Mouse (Mus musculus) adrenal gland, adult 8-10 months (tissue): ENCODE measurements around the gene Cd200. TPM values are rescaled to one million over a fixed set of nuclear protein-coding genes. Genes with fewer than 3 reads are reported as not detected.
"Not testable (repeated sequence)": the region's sequence is repeated elsewhere in the genome, so short reads cannot be mapped to it uniquely, and the experiment has no call there.

Experiments
- DNase-seq: peaks from one replicate; pipeline ENCODE4 v3.0.0; 2022
- total RNA-seq, 4 experiments: library from RNA; stranded (reverse); gene quantifications; 2 replicates each; pipeline ENCODE4 v1.2.4; 2022

Gene Cd200
- total RNA-seq, 4 experiments from 2014 or later = 58.6 to 115 (median 74.8) TPM

DNA sequence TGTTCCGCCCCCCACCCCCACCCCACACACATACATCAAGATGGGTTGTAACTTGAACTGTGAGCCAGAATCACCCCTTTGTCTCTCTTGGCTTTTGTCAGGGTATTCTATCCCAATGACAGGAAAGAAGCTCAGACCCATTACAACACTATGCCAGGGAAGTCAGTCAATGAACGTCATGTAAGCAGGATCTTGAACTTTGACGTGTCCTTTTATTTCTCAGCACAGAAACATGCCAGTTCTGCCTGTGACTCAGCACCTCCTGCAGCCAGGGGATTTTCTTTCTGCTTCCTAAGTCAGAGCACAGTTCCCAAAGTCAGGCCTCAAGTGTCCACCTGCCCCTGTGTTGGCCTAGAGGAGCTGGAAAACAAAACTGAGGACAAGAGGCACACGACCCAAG lies 31.5 kb downstream of the Cd200 start:
- no peak for DNase-seq

DNA sequence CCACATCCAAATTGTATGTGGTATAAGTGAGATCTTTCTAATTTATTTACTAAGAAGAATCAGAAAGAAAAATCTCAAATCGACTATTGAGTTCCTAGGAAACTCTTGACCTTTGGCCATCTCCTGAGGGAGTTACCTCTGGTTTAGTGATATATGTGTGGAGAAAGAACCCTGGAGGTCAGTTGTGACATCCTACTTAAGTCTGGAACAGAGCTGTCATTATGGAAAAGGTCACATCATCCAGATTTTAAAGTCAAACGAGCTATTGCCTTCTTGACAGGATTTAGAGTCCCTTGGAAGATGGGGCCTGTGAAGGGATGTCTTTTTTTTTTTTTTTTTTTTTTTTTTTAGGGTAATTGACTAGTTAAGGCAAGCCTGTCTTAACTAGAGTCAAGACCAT lies 32.0 kb downstream of the Cd200 start:
- DNase-seq = no peak

DNA sequence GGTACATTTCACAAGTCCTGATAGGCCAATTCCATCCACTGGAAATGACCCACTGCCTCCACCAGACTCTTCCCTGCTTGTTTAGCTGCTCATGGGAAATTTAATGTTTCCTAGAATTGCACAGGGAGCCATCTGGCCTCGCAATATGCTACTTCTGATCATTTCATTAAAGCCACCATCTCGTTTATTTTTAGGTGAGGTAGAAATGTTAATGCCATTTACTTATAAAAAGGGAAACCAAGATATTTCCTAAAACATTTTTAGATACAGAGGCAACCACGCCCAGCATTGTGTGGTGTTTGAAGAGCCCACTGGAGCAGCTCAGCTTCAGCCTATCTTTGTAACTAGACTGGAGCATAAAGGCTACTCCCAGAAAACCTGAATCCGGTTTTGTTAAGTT lies 32.6 kb downstream of the Cd200 start:
- DNase-seq = no peak

DNA sequence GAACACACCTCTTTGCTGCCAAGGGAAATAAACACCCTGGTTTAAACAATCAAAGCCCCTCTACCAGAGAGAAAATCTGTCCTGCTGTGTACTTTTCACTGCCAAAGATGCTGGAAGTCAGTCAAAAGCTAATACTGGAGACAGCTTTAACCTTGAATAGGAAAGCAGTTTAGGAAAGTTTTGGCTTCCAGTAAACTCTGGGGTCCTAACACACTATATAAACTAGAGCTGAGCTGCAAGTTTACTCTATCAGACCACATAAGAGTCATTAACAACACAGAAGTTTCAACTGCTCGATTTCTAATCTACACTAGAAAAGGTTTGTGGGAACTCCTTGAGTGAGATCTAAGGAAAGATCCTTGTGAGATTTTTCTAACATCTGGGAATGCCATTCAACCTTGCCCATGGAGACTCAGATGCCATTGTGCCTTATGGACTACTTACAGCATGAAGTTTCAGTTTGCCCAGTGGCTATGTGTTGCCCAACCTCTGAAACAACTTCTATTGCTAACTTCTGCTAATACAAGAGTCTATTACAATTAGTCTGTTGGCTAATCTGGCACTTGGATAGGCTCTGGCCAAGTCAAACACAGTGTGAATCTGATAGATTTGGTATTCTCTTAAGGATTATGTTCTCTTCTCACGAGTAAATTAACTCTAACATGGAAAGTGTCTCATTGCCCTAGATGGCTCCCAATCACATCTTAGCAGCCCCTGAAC lies 33.2 kb downstream of the Cd200 start:
- no peak for DNase-seq

DNA sequence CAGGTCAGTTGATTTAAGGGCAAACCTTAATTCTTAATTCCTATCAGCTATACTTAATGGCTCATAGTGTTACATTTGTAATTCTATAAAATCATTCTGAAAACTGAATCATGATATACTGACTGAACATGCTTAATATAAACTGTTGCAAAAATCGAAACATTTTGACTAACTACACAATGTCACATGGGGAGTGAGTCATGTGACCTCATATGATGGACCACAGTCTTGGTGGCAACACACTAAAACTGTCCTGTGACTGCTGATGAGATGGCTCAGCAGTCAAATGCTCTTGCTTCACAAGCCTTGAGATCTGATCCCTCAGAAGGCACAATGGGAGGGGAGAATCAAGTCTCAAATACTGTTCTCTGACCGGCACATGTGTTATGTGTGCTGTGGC lies 34.8 kb downstream of the Cd200 start:
- DNase-seq = no peak

DNA sequence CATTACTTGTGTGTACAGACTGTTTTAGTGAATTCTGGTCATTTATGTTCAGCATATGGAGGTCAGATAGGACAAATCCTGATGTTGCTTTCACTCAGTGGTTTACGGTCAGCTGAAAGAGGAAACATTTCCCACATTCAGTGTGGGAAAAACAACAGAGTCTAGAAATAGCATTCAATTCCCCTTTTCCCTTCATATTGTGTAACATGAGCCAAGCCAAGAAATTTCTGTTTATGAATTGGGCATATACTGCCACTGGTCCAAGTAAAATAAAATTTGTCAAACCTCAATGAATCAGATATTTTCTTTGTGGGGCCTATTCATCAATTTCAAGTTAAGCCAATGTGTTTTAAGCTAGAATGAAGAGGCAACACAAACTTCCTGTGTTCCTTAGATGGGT lies 37.8 kb downstream of the Cd200 start:
- DNase-seq = no peak

DNA sequence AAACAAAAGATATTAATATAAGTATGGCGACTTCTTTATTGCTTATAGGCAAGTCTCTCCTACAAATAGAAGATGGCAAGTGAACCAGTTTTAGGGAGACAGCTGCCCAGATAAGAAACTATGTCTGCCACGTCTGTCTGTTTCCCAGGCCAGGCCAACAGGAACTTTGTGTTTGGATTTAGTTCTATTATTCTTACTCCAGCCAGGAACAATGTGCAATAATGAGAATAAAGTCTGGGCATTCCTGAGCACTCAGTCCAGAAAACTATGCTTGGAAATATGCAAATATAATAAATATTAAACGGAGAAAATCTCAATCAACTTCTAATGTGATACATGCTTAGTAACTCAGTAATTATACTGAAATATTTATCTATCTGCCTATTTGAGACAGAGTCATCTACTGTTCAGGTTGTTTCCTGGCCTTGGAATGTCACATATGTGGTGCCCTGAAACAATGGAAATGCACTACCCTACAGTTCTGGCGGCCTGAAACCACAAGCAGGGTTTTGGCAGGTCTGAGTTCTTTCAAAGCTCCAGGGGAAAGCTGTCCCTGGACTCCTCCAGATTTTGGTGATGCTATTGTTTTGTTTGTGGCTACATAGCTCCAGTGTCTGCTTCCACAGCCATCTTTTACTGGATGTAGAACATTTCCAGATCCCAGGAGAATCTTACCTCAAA lies 39.4 kb downstream of the Cd200 start:
- no peak for DNase-seq

DNA sequence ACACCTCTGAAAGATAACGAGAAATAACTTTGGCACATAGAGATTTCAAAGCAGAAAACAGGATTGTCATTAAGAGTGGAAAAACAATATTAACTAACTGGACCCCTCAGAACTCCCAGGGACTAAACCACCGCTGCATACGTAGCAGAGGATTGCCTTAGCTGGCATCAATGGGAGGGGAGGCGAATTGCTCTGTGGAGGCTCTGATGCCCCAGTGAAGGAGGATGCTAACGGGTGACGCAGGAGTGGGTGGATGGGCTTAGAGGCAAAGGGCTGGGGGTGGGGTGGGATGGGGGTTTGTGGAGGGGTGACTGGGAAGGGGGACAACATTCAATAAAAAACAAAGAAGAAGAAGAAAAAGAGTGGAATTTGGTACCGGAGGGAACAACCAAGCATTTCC lies 42.7 kb downstream of the Cd200 start:
- no peak for DNase-seq

DNA sequence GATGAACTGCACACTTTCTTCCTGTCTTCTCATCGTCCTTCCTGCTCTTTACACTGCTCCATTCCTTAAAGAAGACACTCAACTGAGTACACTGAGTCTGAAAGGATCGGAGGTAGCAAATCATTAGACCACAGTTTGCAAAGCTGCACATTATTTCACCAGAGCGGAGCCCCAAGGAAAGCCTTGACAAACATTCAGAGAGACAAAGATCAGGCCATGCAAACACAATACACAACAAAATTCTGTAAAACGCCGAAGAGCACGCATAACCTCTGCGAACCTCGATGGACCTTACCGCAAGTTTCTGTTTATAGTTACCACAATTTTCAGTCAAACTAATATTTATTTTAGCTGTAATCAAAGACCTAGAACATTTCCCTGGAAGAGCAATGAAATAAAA lies 43.5 kb downstream of the Cd200 start:
- no peak for DNase-seq

DNA sequence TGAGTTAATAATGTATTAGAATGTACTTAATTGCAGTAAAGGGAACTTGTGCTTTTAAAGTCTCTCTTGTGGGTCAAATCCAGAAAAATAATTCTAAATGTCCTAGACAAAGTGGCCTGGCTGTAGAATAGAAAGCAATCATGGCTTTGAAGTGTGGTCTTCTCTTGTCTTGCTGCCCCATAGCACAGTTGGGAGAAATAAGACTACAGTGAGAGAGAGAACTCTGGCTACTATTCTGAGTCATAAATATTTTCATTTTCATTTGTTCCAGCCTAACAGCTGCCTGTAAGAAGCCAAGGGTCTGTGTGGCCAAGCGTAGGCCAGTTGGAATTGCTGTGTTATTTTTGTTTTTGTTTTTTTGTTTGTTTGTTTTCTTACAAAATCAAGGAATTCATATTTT lies 44.2 kb downstream of the Cd200 start:
- no peak for DNase-seq

DNA sequence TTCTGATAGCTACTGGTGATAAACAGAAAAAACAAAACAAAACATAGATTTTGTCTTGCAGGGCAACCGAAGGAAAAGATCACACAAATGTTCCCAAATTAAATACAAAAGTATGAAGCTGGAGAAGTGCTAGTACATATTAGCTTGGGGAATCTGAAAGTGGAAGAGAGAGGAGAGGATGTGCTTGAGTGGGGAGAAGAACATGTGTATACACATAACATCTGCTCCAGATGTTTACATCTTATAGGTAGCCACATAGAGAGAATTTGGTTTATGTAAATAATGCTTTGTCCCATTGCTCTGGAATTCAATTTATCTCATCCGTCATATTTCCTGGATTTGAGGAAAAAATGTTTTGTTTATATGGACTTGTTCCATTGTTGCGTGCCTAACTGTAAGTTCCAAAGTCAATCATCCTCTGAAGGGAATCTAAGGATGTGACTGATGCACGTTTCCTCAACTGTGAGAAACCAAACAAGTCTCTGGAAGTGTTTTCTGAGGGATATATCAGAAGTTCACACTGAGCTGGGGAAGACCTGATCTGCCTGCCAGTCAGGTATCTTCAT lies 45.3 kb downstream of the Cd200 start:
- DNase-seq = no peak

DNA sequence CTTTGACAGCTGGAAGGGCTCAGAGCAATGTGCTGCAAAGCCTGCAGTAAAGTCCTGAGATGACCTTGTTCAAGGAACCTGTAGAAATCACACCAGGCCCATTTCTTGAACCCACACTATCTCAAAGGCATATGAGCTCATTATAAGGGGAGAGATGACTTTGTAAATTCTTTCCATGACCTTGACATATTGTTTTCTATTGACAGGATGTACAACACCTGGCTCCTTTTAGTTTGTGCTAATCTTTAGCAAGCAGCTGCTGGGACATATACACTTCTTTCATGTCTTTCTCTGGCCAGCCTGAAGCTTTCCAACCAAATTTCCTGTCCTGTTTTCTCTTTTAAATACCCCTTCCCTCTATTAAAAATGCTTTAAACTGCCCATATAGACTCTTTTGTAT lies 47.4 kb downstream of the Cd200 start:
- DNase-seq = no peak

DNA sequence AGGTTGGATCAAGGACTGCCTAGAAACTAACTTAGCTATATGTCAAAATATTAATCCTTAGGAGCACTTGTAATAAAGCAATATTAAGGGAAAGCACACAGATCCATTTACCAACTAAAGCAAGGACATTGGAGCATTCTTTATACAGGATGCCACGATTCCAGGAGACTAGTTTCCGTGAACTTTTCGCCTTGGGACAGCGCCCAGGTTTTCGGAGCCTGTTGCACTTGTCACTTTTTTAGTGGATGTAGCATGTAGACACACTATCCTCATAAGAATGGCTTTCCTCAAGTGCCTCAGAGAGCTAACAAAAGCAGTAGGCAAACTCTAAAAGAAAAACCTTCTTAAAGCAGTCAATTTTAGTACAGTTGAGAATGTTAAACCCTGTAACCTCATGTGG lies 50.4 kb downstream of the Cd200 start:
- not testable (repeated sequence) for DNase-seq

DNA sequence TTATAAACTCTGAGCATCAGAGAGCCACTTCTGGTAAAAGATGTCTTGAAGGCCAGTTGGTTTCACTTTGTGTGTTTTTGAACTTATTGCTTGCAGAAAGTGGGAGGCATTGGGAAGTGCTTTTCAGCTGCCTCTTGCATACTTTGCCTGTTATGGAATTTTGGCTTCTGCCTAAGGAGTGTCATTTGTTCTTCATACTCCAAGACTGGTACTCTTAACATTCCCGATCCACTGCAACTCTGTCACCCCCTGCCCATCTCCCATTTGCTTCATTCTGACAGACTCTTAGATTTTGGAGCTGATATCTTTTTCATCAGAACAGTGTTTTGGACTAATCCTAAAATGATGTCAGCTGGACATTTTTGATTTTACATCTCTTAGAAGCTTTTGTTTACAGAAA lies 51.7 kb downstream of the Cd200 start:
- no peak for DNase-seq

DNA sequence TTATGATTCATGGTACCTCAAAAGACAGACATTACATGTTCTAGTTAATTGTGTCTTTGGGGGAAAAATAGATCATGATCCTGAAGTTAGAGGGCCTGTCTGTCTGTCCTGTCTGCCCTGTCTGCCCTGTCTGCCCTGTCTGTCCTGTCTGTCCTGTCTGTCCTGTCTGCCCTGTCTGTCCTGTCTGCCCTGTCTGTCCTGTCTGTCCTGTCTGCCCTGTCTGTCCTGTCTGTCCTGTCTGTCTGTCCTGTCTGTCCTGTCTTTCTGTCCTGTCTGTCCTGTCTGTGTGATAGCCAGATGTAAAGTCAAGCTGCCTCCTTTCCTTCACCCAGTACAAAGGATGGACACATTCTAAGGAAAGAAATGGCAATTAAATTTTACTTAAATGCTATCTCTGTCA lies 56.0 kb downstream of the Cd200 start:
- no peak for DNase-seq

DNA sequence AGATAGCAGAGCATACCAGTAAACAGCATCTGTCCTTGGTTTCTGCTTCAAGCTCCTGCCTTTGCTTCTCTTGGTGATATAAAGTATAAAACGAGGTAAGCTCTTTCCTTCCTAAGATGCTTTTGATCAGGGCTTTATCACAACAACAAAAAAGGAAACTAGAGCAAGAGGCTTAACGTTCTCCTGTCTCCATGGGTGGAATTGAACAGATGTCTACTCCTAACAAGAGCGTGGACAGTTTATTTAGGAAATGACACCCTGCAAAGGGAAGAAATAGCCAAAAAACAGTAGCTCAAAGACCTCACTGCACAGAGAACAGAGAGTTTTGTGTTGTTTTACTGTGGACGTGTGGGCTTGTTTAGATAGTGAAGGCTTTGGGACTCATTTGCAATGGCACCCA lies 58.1 kb downstream of the Cd200 start:
- no peak for DNase-seq

DNA sequence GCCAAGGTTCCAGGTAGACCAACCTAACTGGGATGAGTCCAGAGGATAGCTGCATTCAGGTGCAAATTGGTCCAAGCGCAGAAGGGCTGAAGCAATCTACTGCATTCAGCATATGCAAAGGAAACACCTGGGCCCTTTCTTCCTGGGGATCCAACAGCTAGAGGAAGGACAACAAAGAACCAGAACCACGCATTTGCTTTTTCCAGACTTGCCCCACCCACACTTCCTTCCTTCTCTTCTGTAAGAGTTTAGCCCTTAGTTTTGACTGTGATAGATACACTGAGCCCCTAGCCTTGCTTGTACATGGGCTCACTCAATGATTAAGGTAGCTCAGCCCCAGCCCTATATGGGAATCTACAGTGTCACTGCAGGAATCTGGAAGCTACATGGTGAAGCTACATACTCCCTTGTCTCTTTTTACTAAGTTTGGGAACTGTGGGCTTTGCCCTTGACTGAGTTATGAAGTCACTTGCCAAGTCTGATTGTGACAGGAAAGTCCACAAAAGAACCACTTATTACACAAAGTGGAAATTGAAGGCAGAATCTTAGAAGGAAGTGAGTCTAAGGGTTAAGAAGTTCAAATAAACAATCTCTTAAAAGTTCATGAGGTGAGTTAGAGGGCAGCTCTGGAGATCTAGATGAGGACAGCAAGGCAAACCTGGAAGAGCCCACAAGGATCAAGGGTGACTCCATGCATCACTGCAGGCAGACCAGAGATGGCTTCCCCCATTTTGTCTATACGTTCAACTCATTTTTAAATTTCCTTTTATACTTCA lies 59.1 kb downstream of the Cd200 start:
- DNase-seq = peak; percentile 24

DNA sequence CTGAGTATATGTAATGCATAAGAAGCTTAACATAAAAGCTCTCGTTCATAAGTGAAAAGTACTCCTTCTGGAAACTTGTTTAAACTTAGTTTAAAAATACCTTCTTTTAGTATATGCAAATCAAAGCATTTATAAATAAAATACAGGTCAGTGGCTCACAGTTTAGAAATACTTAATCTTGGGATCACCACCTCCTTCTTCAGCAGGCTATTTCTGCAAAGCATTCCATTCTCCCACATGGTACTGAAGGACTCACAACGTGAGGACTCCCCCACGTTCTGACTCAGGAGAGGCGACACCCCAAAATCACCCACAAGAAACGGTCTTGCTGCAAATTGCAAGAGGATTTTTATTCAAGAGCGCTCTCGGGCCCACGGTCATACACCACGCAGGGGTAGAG lies 60.6 kb downstream of the Cd200 start:
- DNase-seq = not testable (repeated sequence)

DNA sequence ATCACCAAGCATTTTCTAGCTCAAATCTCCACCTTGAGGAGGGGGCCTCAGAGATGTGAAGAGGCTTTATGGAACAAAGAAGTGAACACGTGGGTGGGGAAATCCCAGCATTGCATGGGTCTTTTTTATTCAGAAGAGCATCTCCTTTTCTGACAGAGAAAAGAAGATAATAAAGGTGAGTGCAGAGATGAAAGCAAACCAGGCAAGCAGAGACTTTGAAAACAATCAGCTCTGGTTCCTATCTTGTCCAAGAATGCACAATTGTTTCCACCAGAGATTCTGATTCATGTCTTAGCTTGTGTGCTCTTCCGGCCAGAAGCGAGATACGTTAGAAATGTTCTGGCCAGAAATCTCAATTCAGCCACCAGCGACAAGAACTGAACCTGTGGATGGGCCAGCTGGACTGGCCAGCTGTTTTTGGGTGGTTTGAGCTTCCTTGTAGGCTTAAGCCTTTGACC lies 61.9 kb downstream of the Cd200 start:
- no peak for DNase-seq

DNA sequence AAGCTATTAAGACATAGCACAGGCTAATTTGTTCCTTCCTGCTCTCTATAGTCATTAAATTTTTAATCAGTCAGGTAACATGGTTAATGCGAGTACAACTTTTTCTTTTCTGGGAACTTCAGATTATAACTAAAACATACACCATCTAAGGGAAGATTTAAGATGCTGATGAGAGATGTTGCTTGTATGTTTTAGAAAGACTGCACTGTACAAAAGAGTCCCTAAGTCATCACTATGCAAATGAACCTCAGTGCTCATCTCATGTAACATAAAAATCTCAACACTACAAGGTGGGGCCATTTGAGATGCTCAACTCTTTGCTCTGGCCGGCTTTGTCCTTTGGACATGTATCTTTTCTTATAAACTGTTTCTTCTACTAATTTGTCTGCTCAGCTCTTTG lies 62.5 kb downstream of the Cd200 start:
- DNase-seq = no peak

DNA sequence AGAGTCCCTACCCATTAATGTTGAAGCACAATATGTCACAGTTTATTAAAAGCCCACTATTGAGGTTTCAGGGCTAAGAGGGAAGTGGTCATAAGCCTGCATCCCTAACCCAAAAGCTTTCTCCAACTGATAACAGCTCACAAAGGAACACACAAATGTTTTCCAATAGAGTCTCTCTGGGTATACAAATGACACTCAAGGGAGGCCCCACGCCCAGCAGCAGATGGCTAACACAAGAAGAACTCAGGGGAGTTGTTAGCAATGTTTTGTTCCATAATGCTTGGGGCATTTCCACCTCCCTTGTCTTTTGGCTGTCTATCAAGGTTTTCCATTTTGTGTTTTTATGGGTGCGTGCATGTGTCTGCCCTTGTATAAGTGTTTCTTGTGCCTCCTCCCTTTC lies 64.0 kb downstream of the Cd200 start:
- no peak for DNase-seq

DNA sequence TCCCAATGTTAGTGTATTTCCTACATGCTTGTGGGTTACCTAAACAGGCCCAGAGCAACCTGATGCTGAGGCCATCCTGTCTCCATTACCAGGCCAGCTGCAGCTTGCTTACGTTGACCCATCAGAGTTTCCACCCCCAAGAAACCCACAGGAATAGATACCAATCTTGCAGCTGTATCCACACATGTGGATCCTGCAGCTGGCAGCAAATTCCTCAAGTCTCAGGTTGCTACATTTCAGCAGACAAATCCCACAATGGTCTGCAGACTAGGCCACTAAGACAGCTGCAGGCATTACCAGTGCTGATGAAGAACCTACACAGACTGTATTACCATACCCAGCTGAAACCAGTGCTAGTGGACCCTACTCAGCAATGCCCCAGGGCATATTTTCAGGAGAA lies 72.4 kb downstream of the Cd200 start:
- no peak for DNase-seq

DNA sequence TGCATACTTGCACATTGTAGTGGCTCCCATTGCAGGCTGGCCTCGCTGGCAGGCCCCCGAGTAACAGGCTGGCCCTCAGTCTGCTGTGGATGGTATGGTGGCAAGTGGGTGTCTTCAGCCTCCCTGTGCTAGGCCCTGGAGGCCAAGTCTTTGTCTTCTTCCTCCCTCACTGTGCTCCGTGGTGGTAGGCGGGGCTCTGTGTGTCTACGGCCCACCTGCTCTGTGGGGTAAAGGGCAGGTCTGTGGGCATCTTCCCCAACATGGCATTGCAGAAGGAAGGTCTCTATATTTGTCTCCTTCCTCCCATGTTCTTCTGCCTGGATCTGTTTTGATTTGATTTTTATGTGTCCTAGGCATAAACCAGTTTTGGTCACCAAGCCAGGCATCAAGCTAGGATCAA lies 74.0 kb downstream of the Cd200 start:
- DNase-seq = no peak
